Mouse (Mus musculus) midbrain, embryonic 14.5 days (tissue): Measurements from ENCODE around the gene Exoc6b. TPM values are rescaled to one million over a fixed set of nuclear protein-coding genes. Genes with fewer than 3 reads are reported as not detected.

Source experiments
- ATAC-seq: fragments of 200-750 bp; cut with Nextera tagmentation; 2 replicates; pipeline ENCODE4 v1.8.0; 2017; ENCODE audit warnings: moderate number of reproducible peaks, moderate library complexity; ENCODE audit not compliant: low FRiP score, low TSS enrichment
- DNase-seq: peaks from one replicate; pipeline ENCODE4 v3.0.0-alpha.2; 2015
- H3K27ac ChIP-seq: fragments of 300-500 bp; sonication (generic); replicated peaks from 2 replicates; pipeline ENCODE4 v1.5.1; 2014; ENCODE audit warnings: mild to moderate bottlenecking, low read depth, low read length, moderate library complexity
- H3K27me3 ChIP-seq: fragments of 300-500 bp; sonication (generic); 2 replicates; pipeline ENCODE4 v1.6.1; 2014; ENCODE audit warnings: low read length, control low read depth, mixed read lengths; ENCODE audit not compliant: control insufficient read depth, insufficient read depth
- H3K36me3 ChIP-seq: fragments of 300-500 bp; sonication (generic); 2 replicates; pipeline ENCODE4 v1.6.1; 2014; ENCODE audit warnings: low read length, control low read depth; ENCODE audit not compliant: control insufficient read depth, insufficient read depth
- H3K4me1 ChIP-seq: fragments of 300-500 bp; sonication (generic); 2 replicates; pipeline ENCODE4 v1.6.1; 2014; ENCODE audit warnings: mild to moderate bottlenecking, antibody characterized with exemption, low read length, control low read depth; ENCODE audit not compliant: control insufficient read depth, insufficient read depth
- H3K4me2 ChIP-seq: fragments of 300-500 bp; sonication (generic); 2 replicates; pipeline ENCODE4 v1.6.1; 2014; ENCODE audit warnings: mild to moderate bottlenecking, low read length, moderate library complexity
- H3K4me3 ChIP-seq: fragments of 300-500 bp; sonication (generic); replicated peaks from 2 replicates; pipeline ENCODE4 v1.5.1; 2014; ENCODE audit warnings: low read depth, low read length
- H3K9ac ChIP-seq: fragments of 300-500 bp; sonication (generic); replicated peaks from 2 replicates; pipeline ENCODE4 v1.6.1; 2014; ENCODE audit warnings: mild to moderate bottlenecking, low read length, moderate library complexity
- H3K9me3 ChIP-seq: fragments of 300-500 bp; sonication (generic); 2 replicates; pipeline ENCODE4 v1.6.1; 2016; ENCODE audit warnings: low read length, control low read depth, mixed read lengths; ENCODE audit not compliant: control insufficient read depth
- WGBS: fragments of 180-500 bp; shearing (Covaris S2); extraction: QIAGEN DNeasy Blood & Tissue Kit; methylation state at CpG from one replicate; pipeline ENCODE4 v1.1.7; 2014; 5-methylcytosine and 5-hydroxymethylcytosine counted together
- polyA plus RNA-seq: library from polyadenylated mRNA; unstranded; fragments of >200 nt; fragmentation: Nextera tagmentation; extraction: Ambion mirVana; gene quantifications from 2 replicates; pipeline ENCODE4 v1.2.1, GENCODE M21; 2014

Exoc6b gene
- polyA plus RNA-seq, 1 experiment from 2014 or later: 64.9 TPM

GRCm38 (mm10) chr6:85017011-85017410 is 52.3 kb downstream of the Exoc6b start:
- 43% methylated on average over 2 of the region's 2 CpGs for WGBS
- Histone ChIP-seq H3K36me3 (no peaks in the 10 kb centered on the region), H3K4me1 (no peaks in the 10 kb centered on the region), H3K27me3 (no peaks in the 10 kb centered on the region), H3K4me2 (no peak overlapping the region), H3K9me3 (no peaks in the 10 kb centered on the region), H3K27ac (no peak overlapping the region), H3K4me3 (no peak overlapping the region), H3K9ac (no peak overlapping the region)
- no peak for ATAC-seq
- peak; percentile 75 for DNase-seq

- Histone ChIP-seq H3K4me3 (no peak overlapping the region), H3K27me3 (no peaks in the 10 kb centered on the region), H3K27ac (no peak overlapping the region), H3K36me3 (no peaks in the 10 kb centered on the region), H3K9me3 (no peaks in the 10 kb centered on the region), H3K9ac (no peak overlapping the region), H3K4me2 (no peak overlapping the region), H3K4me1 (no peaks in the 10 kb centered on the region)
- DNase-seq: no peak
- WGBS: 87% methylated on average over 2 of the region's 2 CpGs
- no peak for ATAC-seq
These were observed 55.4 kb downstream of the Exoc6b start for GRCm38 (mm10) chr6:85013906-85014305.

- no peak overlapping the region for H3K9ac ChIP-seq
- no peak for ATAC-seq
- WGBS: 96% methylated on average over 2 of the region's 2 CpGs
These were observed 58.9 kb downstream of the Exoc6b start for GRCm38 (mm10) chr6:85010397-85010796.

GRCm38 (mm10) chr6:84995418-84995817 is 73.9 kb downstream of the Exoc6b start:
- DNase-seq: no peak

More at GRCm38 (mm10) chr6:85010397-85010796, 58.9 kb downstream of the Exoc6b start:
- H3K4me3 ChIP-seq: no peak overlapping the region
- no peak for DNase-seq
- H3K4me2 ChIP-seq: no peak overlapping the region
- H3K4me1 ChIP-seq: no peaks in the 10 kb centered on the region
- no peak overlapping the region for H3K27ac ChIP-seq
- no peaks in the 10 kb centered on the region for H3K36me3 ChIP-seq
- no peaks in the 10 kb centered on the region for H3K9me3 ChIP-seq
- H3K27me3 ChIP-seq: no peaks in the 10 kb centered on the region

GRCm38 (mm10) chr6:84976563-84976971 is 92.7 kb downstream of the Exoc6b start:
- DNase-seq: peak; percentile 17
- no peak overlapping the region for H3K4me3 ChIP-seq

More at GRCm38 (mm10) chr6:84995418-84995817, 73.9 kb downstream of the Exoc6b start:
- Histone ChIP-seq H3K4me1 (no peaks in the 10 kb centered on the region), H3K36me3 (no peaks in the 10 kb centered on the region), H3K27me3 (no peaks in the 10 kb centered on the region), H3K9ac (no peak overlapping the region), H3K4me3 (no peak overlapping the region), H3K27ac (no peak overlapping the region), H3K9me3 (no peaks in the 10 kb centered on the region), H3K4me2 (no peak overlapping the region)
- ATAC-seq: no peak

DNA sequence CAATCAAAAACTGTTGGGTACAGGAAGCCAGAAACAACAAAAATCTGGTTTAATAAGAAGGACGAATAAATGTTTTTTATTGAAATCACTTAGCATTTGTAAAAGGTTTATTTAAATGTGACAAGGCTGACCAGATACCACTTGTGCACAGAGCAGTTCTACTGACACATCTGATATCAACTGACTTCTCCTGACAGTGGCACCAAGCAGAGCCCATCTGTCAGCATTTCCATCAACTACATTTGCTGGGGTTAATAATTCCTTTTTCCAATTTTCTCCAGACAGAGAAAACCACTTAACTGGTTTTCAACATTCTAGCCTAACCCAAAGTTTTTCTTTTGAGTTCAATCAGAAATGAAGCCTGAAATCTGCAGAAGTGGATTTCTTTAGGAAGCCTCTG is 100.8 kb downstream of the Exoc6b start:
- no peaks in the 10 kb centered on the region for H3K9me3 ChIP-seq
- H3K4me1 ChIP-seq: 0 out of 2 replicates have a peak, but pooled peaks cover 6% of the 10 kb centered on the region
- 93% methylated on average over 1 of the region's 1 CpGs for WGBS
- H3K4me3 ChIP-seq: no peak overlapping the region
- DNase-seq (no peak), ATAC-seq (no peak)
- H3K36me3 ChIP-seq: no peaks in the 10 kb centered on the region
- H3K4me2 ChIP-seq: no peak overlapping the region
- no peak overlapping the region for H3K27ac ChIP-seq
- H3K9ac ChIP-seq: no peak overlapping the region
- no peaks in the 10 kb centered on the region for H3K27me3 ChIP-seq

More at GRCm38 (mm10) chr6:84976563-84976971, 92.7 kb downstream of the Exoc6b start:
- Histone ChIP-seq H3K4me1 (no peaks in the 10 kb centered on the region), H3K36me3 (no peaks in the 10 kb centered on the region), H3K9ac (no peak overlapping the region), H3K4me2 (no peak overlapping the region), H3K9me3 (no peaks in the 10 kb centered on the region), H3K27ac (no peak overlapping the region), H3K27me3 (no peaks in the 10 kb centered on the region)
- WGBS: 55% methylated on average over 3 of the region's 3 CpGs
- no peak for ATAC-seq

GRCm38 (mm10) chr6:84964729-84965415 is 104.4 kb downstream of the Exoc6b start:
- 87% methylated on average over 5 of the region's 5 CpGs for WGBS
- no peaks in the 10 kb centered on the region for H3K36me3 ChIP-seq
- H3K4me1 ChIP-seq: peaks cover 10% of the 10 kb centered on the region; the same call in 1 of the 2 replicates
- no peaks in the 10 kb centered on the region for H3K27me3 ChIP-seq
- no peak overlapping the region for H3K9ac ChIP-seq
- DNase-seq: no peak
- no peaks in the 10 kb centered on the region for H3K9me3 ChIP-seq
- ATAC-seq: no peak
- H3K4me3 ChIP-seq: no peak overlapping the region
- H3K4me2 ChIP-seq: no peak overlapping the region
- no peak overlapping the region for H3K27ac ChIP-seq

DNA sequence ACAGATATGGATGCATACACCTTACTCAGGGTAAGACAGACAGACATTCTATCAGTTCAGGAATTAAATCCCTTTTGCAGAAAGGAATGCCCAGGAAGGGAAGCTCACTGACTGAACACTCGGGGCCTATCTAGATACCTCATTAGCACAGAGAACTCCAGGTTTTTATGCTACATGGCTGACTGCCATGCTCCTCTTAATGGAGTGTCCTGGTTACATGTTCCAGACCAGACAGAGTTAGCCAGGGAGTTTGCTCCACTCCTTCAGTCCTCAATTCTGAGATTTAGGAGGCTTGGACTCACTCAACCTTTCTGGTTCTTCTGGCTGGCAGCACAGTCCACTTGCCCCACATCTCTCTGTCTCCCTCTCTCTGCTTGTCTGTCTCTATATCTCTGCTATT is 106.3 kb downstream of the Exoc6b start:
- Histone ChIP-seq H3K27me3 (no peaks in the 10 kb centered on the region), H3K9ac (no peak overlapping the region), H3K36me3 (no peaks in the 10 kb centered on the region), H3K9me3 (no peaks in the 10 kb centered on the region), H3K4me2 (no peak overlapping the region), H3K27ac (no peak overlapping the region), H3K4me1 (peaks cover 6% of the 10 kb centered on the region; the same call in 1 of the 2 replicates), H3K4me3 (no peak overlapping the region)
- no peak for ATAC-seq
- 92% methylated on average over 1 of the region's 1 CpGs for WGBS
- no peak for DNase-seq

- DNase-seq: no peak
These were observed 107.5 kb downstream of the Exoc6b start for GRCm38 (mm10) chr6:84961763-84962162.

More at GRCm38 (mm10) chr6:84961763-84962162, 107.5 kb downstream of the Exoc6b start:
- ATAC-seq: no peak
- Histone ChIP-seq H3K4me3 (no peak overlapping the region), H3K27ac (no peak overlapping the region), H3K27me3 (no peaks in the 10 kb centered on the region), H3K9me3 (no peaks in the 10 kb centered on the region), H3K9ac (no peak overlapping the region), H3K36me3 (no peaks in the 10 kb centered on the region), H3K4me2 (no peak overlapping the region), H3K4me1 (peaks cover 4% of the 10 kb centered on the region; the same call in 1 of the 2 replicates)
- 91% methylated on average over 3 of the region's 3 CpGs for WGBS
